Mouse (Mus musculus) left cerebral cortex, postnatal 36 days (tissue): ENCODE results near the gene Abhd15. TPM values are rescaled to one million over a fixed set of nuclear protein-coding genes. Genes with fewer than 3 reads are reported as not detected.
A peak's percentile ranks its signal among the peaks of the same experiment; 100 is the strongest.

Source experiments
- DNase-seq, 2 experiments: peaks; one replicate each; pipeline ENCODE4 v3.0.0; 2021 to 2022; ENCODE audit warnings: low spot score in 2 of 2, mixed read lengths in 1 of 2
- intact Hi-C: fragments of 180-260 bp; cut with DNase I; formaldehyde crosslinking; loops from one replicate; pipeline ENCODE4 v1.15.1; 2025
- total RNA-seq, 2 experiments: library from RNA; stranded (reverse); gene quantifications; 2 replicates each; pipeline ENCODE4 v1.2.3; 2021

Gene Abhd15
- total RNA-seq, result 1 to 10 TPM; 1.2 to 1.3 TPM

GRCm38 (mm10) chr11:77514832-77515636 is at the start of gene Abhd15:
Abhd15 (plus strand) TSS chr11:77515121.
- intact Hi-C loops, result no loop called here
- peak; percentile 62 to 66 for DNase-seq

DNA sequence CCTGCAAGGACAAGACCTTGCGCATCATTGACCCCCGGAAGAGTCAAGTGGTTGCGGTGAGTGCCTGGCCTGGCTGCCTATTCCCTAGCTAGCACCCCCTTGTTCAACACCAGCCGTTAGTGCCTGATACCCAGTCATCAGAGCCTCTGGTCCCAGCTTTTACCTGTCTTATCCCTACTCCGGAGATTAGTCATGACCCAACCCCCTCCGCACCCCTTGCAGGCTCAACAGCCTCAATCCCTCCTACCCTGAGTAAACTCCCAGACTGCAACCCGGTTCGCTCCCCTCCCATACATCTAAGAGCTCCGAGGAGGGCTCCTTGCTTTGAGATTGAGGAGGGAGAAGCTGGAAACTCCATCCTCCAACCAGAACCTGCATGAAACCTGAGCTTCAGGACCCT is 48.4 kb upstream of the Abhd15 start:
- intact Hi-C loops, result loop anchor here (10.0 kb wide), 1 partner anchor 362 kb away; no protein-coding TSS in a partner anchor
- no peak for DNase-seq

DNA sequence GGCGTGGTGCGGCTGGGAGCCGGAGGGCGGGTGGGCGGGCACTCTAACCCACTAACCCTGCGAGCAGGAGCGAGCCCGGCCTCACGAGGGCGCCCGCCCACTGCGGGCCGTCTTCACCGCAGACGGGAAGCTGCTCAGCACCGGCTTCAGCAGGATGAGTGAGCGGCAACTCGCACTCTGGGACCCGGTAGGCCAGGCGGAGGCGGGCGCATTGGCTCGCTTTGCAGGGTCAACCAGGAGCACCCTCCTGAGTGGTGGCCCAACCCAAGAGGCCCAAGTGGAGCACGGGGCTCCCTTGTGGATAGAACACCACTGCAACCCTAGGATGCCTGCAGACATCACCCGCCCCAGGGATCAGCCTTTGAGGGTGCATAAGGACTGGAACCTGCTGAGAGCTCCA is 47.8 kb upstream of the Abhd15 start:
- peak in 1 of 2 experiments; percentile 68 for DNase-seq
- intact Hi-C loops, result loop anchor here (10.0 kb wide), 1 partner anchor 362 kb away; no protein-coding TSS in a partner anchor

GRCm38 (mm10) chr11:77467784-77468183 is 47.1 kb upstream of the Abhd15 start:
- peak; percentile 70 to 79 for DNase-seq
- intact Hi-C loops, result loop anchor here (10.0 kb wide), 1 partner anchor 363 kb away; no protein-coding TSS in a partner anchor

- no peak for DNase-seq
- intact Hi-C loops, result loop anchor here (10.0 kb wide), 1 partner anchor 364 kb away; no protein-coding TSS in a partner anchor
Measured at GRCm38 (mm10) chr11:77468397-77468796, 46.5 kb upstream of the Abhd15 start.

GRCm38 (mm10) chr11:77471407-77471806 is 43.5 kb upstream of the Abhd15 start:
- intact Hi-C loops, result no loop called here
- no peak for DNase-seq

- intact Hi-C loops, result no loop called here
- no peak for DNase-seq
Measured at GRCm38 (mm10) chr11:77472775-77473174, 42.1 kb upstream of the Abhd15 start.

DNA sequence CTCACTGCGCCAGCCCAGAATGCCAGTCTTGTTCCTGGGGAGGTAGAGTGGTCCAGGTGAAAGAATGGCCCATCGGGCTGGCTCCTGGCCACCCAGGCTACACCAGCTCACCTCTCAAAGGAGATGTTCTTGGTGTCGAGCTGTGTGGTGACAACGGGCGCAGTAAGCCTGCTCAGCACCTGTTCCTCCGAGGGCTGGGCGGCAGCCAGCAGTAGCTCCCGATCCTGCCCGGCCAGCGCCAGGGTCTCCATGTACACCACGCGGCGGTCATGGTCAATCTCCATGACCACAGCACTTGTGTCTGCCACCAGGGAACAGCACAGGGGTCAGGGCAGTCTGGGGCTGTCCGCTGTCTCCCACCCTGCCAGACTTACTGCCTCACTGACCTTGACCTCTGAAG is 38.7 kb upstream of the Abhd15 start:
- no peak for DNase-seq
- intact Hi-C loops, result no loop called here

GRCm38 (mm10) chr11:77476895-77477294 is 38.0 kb upstream of the Abhd15 start:
- intact Hi-C loops, result no loop called here
- DNase-seq, result no peak

DNA sequence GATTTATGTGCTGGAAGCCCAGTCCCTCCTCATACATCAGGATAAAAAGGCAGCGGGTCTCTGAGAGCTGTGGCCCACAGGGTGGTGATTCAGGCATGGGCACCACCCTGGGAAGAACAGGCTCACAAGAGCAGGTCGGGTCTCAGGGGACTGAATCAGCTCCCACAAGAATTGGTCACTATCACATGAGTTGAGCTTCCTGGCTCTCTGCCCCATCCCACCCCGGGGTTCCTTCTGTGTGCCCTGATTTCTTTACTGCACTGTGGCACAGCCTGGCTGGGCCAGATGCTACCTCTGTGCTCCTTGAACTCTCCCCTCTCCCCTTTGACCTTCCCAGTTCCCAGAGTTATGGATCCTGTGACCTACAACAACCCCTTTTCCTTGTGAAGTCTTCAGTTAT is 31.9 kb upstream of the Abhd15 start:
- intact Hi-C loops, result no loop called here
- no peak for DNase-seq

- DNase-seq, result no peak
- intact Hi-C loops, result no loop called here
Measured at GRCm38 (mm10) chr11:77483510-77484255, 31.2 kb upstream of the Abhd15 start.

- no peak for DNase-seq
- intact Hi-C loops, result no loop called here
Measured at GRCm38 (mm10) chr11:77485229-77485628, 29.7 kb upstream of the Abhd15 start.

GRCm38 (mm10) chr11:77486798-77487197 is 28.1 kb upstream of the Abhd15 start:
- intact Hi-C loops, result no loop called here
- no peak for DNase-seq

DNA sequence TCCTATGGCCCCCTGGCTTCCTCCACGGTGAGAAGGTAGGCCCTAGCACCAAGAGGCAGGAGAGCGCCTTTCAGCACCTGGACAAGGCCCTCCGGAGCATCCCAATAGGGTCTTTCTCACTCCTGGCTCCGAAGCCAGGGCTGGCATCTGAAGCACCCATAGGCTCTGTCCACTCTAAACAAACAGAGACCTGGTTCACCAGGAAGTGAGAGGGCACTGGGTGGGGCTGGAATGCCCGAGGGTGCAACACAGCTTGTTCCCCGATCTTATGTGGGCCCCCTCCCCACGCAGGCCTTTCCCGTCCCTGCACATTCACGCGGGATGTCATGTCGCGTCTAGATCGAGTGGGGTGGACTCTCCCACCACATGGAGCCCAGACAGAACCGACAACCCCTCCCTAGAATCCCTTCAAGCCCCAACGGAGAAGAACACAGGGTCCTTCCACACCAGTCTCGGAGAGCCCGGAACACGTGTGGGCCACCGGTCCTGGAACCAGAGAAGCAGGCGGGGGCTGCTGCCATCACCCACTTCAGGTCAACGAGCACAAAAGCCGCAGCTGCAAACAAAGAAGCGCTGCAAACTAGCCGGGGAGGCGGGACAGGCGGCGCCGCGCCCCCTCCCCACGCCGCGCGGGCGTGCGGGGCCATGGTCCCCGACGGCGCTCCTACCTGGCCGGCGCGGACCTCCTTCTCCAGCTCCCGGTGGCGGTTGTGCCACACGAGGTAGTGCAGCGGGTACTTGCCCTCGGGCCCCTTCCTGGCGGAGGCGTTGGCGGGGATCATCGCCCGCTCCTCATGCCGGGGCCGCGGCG is 25.9 kb upstream of the Abhd15 start:
- intact Hi-C loops, result no loop called here
- DNase-seq, result no peak

GRCm38 (mm10) chr11:77489591-77490235 is 25.2 kb upstream of the Abhd15 start, which contains the start of gene Ankrd13b:
Ankrd13b (minus strand) TSS chr11:77489678.
- intact Hi-C loops, result no loop called here

GRCm38 (mm10) chr11:77490451-77490850 is 24.5 kb upstream of the Abhd15 start:
- DNase-seq, result no peak
- intact Hi-C loops, result no loop called here

More at GRCm38 (mm10) chr11:77489591-77490235, 25.2 kb upstream of the Abhd15 start, which contains the start of gene Ankrd13b:
- peak; percentile 84 to 85 for DNase-seq

- DNase-seq, result peak; percentile 89 to 90
- intact Hi-C loops, result no loop called here
Measured at GRCm38 (mm10) chr11:77491123-77491501, 23.8 kb upstream of the Abhd15 start.

DNA sequence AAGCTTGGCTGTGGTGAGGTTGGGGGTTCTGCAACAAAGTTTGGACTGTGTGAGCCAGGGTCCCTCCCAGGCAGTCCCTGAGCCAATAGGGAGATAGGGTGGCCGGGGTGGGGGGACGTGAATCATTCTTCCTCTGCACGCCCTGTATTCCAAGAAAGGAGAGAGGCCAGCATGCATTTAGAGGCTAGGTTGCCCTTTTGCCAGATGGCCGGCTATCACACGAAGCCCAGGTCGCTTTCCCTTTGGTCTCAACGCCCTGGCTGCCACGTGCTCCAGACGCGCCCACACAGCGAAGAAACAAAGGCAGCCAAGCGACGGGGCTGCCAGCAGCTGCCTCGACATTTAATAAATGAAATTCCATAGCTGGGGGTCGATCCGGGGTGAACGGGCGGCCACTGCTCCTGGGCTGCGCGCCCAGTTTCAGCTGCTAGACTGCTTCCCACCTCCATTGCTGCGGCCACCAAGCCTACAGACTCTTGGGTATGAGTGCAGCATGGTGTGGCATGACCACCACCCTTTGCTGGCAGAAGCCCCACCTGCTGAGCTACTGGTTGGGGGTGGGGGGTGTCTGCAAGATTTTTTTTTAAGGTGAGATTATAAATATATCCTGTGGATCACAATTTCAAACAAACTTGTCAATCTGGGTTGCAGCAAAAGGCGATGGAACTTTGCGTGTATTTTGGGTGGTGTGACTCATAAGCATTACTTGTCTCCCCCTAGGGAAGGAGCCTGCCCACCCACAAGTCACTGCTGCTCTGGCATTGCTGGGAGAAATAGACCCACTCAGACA is 23.2 kb upstream of the Abhd15 start:
- intact Hi-C loops, result loop anchor here (2.0 kb wide), 1 partner anchor 133 kb away; no protein-coding TSS in a partner anchor
- DNase-seq, result peak; percentile 70 to 75
